Mouse (Mus musculus): Measurements from ENCODE around the gene Gdap1l1. TPM values are rescaled to one million over a fixed set of nuclear protein-coding genes. Genes with fewer than 3 reads are reported as not detected.

Gene Gdap1l1
- polyA plus RNA-seq, 1 experiment: 0.43 TPM

- Histone ChIP-seq H3K79me2 (ENCODE audit: control insufficient read depth, insufficient read depth) (peaks cover 54% of the 10 kb centered on the region), H3K36me3 (ENCODE audit: control insufficient read depth, insufficient read depth) (no peaks in the 10 kb centered on the region), H3ac (ENCODE audit: control insufficient read depth, insufficient read length) (peak overlapping the region; percentile 81), H3K4me2 (ENCODE audit: low read depth) (peak overlapping the region; percentile 87), H3K27me3 (ENCODE audit: control insufficient read depth, insufficient read depth, insufficient read length) (no peaks in the 10 kb centered on the region), H3K4me3 (peak overlapping the region; percentile 84)
- TF ChIP-seq E2F4 (IDR thresholded peaks at IDR 0.05; ENCODE audit: insufficient read depth): no peak
Observed at GRCm38 (mm10) chr2:163420366-163420886, 17.9 kb upstream of the Gdap1l1 start.

GRCm38 (mm10) chr2:163422895-163423660, 15.2 kb upstream of the Gdap1l1 start:
- no peak overlapping the region for H3K4me3 ChIP-seq
- H3K4me2 ChIP-seq (ENCODE audit: low read depth): no peak overlapping the region
- no peak for TF ChIP-seq SRF (IDR thresholded peaks at IDR 0.05; ENCODE audit: control insufficient read depth, insufficient read length, low read depth)
- no peak for TF ChIP-seq MYOG (IDR thresholded peaks at IDR 0.05; ENCODE audit: control insufficient read depth in 1 of 3, insufficient read depth in 1 of 3, insufficient read length in 2 of 3, low read depth in 2 of 3)
- no peak for TF ChIP-seq E2F4 (IDR thresholded peaks at IDR 0.05; ENCODE audit: insufficient read depth)
- no peak for TF ChIP-seq TCF12 (IDR thresholded peaks at IDR 0.05; ENCODE audit: insufficient read depth, poor library complexity, severe bottlenecking)
- no peak for TF ChIP-seq POLR2AphosphoS2 (IDR thresholded peaks at IDR 0.05; ENCODE audit: insufficient read length, low read depth)
- no peak for TF ChIP-seq MAX (IDR thresholded peaks at IDR 0.05; ENCODE audit: low read depth)
- no peak for TF ChIP-seq USF1 (IDR thresholded peaks at IDR 0.05; ENCODE audit: low read depth)
- no peak for TF ChIP-seq TCF3 (IDR thresholded peaks at IDR 0.05; ENCODE audit: insufficient read length, low read depth)
- no peak for TF ChIP-seq REST (IDR thresholded peaks at IDR 0.05; ENCODE audit: insufficient read depth, insufficient read length)
- no peak for TF ChIP-seq POLR2A (IDR thresholded peaks at IDR 0.05; ENCODE audit: insufficient read length, low read depth)
- TF ChIP-seq MYOD1 (IDR thresholded peaks at IDR 0.05; ENCODE audit: control insufficient read depth in 1 of 3, insufficient read length in 2 of 3, low read depth in 2 of 3): no peak
- no peak for TF ChIP-seq CEBPB (IDR thresholded peaks at IDR 0.05; ENCODE audit: insufficient read depth, poor library complexity, severe bottlenecking)
- H3ac ChIP-seq (ENCODE audit: control insufficient read depth, insufficient read length): no peak overlapping the region
- peaks cover 28% of the 10 kb centered on the region for H3K79me2 ChIP-seq (ENCODE audit: control insufficient read depth, insufficient read depth)
- H3K36me3 ChIP-seq (ENCODE audit: control insufficient read depth, insufficient read depth): no peaks in the 10 kb centered on the region
- H3K27me3 ChIP-seq (ENCODE audit: control insufficient read depth, insufficient read depth, insufficient read length): no peaks in the 10 kb centered on the region

- no peak for TF ChIP-seq TCF12 (IDR thresholded peaks at IDR 0.05; ENCODE audit: insufficient read depth, poor library complexity, severe bottlenecking)
- TF ChIP-seq USF1 (IDR thresholded peaks at IDR 0.05; ENCODE audit: low read depth): no peak
- no peak for TF ChIP-seq CEBPB (IDR thresholded peaks at IDR 0.05; ENCODE audit: insufficient read depth, poor library complexity, severe bottlenecking)
- no peak for TF ChIP-seq REST (IDR thresholded peaks at IDR 0.05; ENCODE audit: insufficient read depth, insufficient read length)
- TF ChIP-seq POLR2AphosphoS2 (IDR thresholded peaks at IDR 0.05; ENCODE audit: insufficient read length, low read depth): no peak
- no peak for TF ChIP-seq MAX (IDR thresholded peaks at IDR 0.05; ENCODE audit: low read depth)
- no peak for TF ChIP-seq SRF (IDR thresholded peaks at IDR 0.05; ENCODE audit: control insufficient read depth, insufficient read length, low read depth)
- no peak for TF ChIP-seq POLR2A (IDR thresholded peaks at IDR 0.05; ENCODE audit: insufficient read length, low read depth)
- TF ChIP-seq TCF3 (IDR thresholded peaks at IDR 0.05; ENCODE audit: insufficient read length, low read depth): no peak
- H3K4me2 ChIP-seq (ENCODE audit: low read depth): no peak within 1 kb of the TSS
- peaks cover 18% of the 10 kb centered on the region for H3K79me2 ChIP-seq (ENCODE audit: control insufficient read depth, insufficient read depth)
- no peaks in the 10 kb centered on the region for H3K27me3 ChIP-seq (ENCODE audit: control insufficient read depth, insufficient read depth, insufficient read length)
- H3K4me3 ChIP-seq: no peak within 1 kb of the TSS
- H3ac ChIP-seq (ENCODE audit: control insufficient read depth, insufficient read length): no peak within 1 kb of the TSS
- no peaks in the 10 kb centered on the region for H3K36me3 ChIP-seq (ENCODE audit: control insufficient read depth, insufficient read depth)
Observed at GRCm38 (mm10) chr2:163424597-163424996, 13.7 kb upstream of the Gdap1l1 start, which contains the start of gene Oser1. Oser1 (minus strand) TSS chr2:163424697.

GRCm38 (mm10) chr2:163428346-163429011, 9.8 kb upstream of the Gdap1l1 start:
- Histone ChIP-seq H3K4me2 (ENCODE audit: low read depth) (no peak overlapping the region), H3K36me3 (ENCODE audit: control insufficient read depth, insufficient read depth) (no peaks in the 10 kb centered on the region)

More at GRCm38 (mm10) chr2:163428346-163429011, 9.8 kb upstream of the Gdap1l1 start:
- TF ChIP-seq MYOG (IDR thresholded peaks at IDR 0.05; ENCODE audit: control insufficient read depth in 1 of 3, insufficient read depth in 1 of 3, insufficient read length in 2 of 3, low read depth in 2 of 3) (no peak), POLR2A (IDR thresholded peaks at IDR 0.05; ENCODE audit: insufficient read length, low read depth) (no peak), CEBPB (IDR thresholded peaks at IDR 0.05; ENCODE audit: insufficient read depth, poor library complexity, severe bottlenecking) (no peak), TCF3 (IDR thresholded peaks at IDR 0.05; ENCODE audit: insufficient read length, low read depth) (no peak), TCF12 (IDR thresholded peaks at IDR 0.05; ENCODE audit: insufficient read depth, poor library complexity, severe bottlenecking) (no peak), USF1 (IDR thresholded peaks at IDR 0.05; ENCODE audit: low read depth) (no peak), MAX (IDR thresholded peaks at IDR 0.05; ENCODE audit: low read depth) (no peak), POLR2AphosphoS2 (IDR thresholded peaks at IDR 0.05; ENCODE audit: insufficient read length, low read depth) (no peak), SRF (IDR thresholded peaks at IDR 0.05; ENCODE audit: control insufficient read depth, insufficient read length, low read depth) (no peak), REST (IDR thresholded peaks at IDR 0.05; ENCODE audit: insufficient read depth, insufficient read length) (no peak), E2F4 (IDR thresholded peaks at IDR 0.05; ENCODE audit: insufficient read depth) (no peak), MYOD1 (IDR thresholded peaks at IDR 0.05; ENCODE audit: control insufficient read depth in 1 of 3, insufficient read length in 2 of 3, low read depth in 2 of 3) (no peak)
- Histone ChIP-seq H3K4me3 (no peak overlapping the region), H3K27me3 (ENCODE audit: control insufficient read depth, insufficient read depth, insufficient read length) (peaks cover 13% of the 10 kb centered on the region), H3ac (ENCODE audit: control insufficient read depth, insufficient read length) (no peak overlapping the region), H3K79me2 (ENCODE audit: control insufficient read depth, insufficient read depth) (no peaks in the 10 kb centered on the region)

Measured in myocyte (in vitro differentiated cells).